Mouse (Mus musculus) bone marrow macrophage, adult 2 months (primary cell): ENCODE measurements around the gene Katnb1. TPM values are rescaled to one million over a fixed set of nuclear protein-coding genes. Genes with fewer than 3 reads are reported as not detected.
A peak's percentile ranks its signal among the peaks of the same experiment; 100 is the strongest.

ENCODE experiments used
- H3K27ac ChIP-seq: 2 replicates; pipeline ENCODE4 v1.5.1; 2012; ENCODE audit warnings: low read depth, low read length; ENCODE audit not compliant: insufficient read depth
- H3K4me1 ChIP-seq: 2 replicates; pipeline ENCODE4 v1.6.1; 2012; ENCODE audit warnings: low read length; ENCODE audit not compliant: control insufficient read depth, insufficient read depth
- H3K4me3 ChIP-seq: 2 replicates; pipeline ENCODE4 v1.5.1; 2012; ENCODE audit warnings: mild to moderate bottlenecking, low read length, moderate library complexity; ENCODE audit not compliant: insufficient read depth
- CTCF ChIP-seq: IDR thresholded peaks from 2 replicates; pipeline ENCODE4 v1.5.1; 2012; ENCODE audit warnings: low read depth, mild to moderate bottlenecking, low read length, moderate library complexity
- POLR2A ChIP-seq: IDR thresholded peaks from 2 replicates; pipeline ENCODE4 v1.6.1; 2012; ENCODE audit warnings: mild to moderate bottlenecking, low read depth, low read length, borderline replicate concordance
- polyA plus RNA-seq: library from polyadenylated mRNA; stranded (reverse); fragments of >200 nt; gene quantifications from 2 replicates; pipeline ENCODE4 v1.2.4, GENCODE M21; 2012; ENCODE audit not compliant: missing spikeins, insufficient read depth, insufficient read length

The Katnb1 gene
- polyA plus RNA-seq, 1 experiment, result 11.2 TPM

DNA sequence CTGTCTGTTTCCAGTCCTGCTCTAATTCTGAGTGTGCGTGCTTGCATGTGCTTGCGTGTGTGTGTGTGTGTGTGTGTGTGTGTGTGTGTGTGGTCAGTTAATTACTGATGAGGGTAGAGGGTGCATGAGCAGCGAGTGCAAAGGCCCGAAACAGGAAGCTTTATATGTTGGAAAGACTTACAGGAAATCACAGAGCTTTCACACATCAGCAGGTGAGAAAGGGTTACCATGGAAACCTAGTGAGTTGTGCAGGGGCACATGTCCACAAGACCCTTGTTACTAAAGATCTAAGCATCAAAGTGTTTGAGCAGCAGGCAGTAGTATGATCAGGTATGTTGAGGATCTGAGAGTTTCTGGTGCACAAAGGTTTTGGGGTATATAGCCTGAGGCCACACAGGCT is 3.3 kb downstream of the Katnb1 start:
- Histone ChIP-seq H3K27ac (no peak overlapping the region), H3K4me3 (no peak overlapping the region), H3K4me1 (peaks cover 2% of the 10 kb centered on the region; the same call in 1 of the 2 replicates)
- TF ChIP-seq POLR2A, result no peak
- TF ChIP-seq CTCF, result no peak

DNA sequence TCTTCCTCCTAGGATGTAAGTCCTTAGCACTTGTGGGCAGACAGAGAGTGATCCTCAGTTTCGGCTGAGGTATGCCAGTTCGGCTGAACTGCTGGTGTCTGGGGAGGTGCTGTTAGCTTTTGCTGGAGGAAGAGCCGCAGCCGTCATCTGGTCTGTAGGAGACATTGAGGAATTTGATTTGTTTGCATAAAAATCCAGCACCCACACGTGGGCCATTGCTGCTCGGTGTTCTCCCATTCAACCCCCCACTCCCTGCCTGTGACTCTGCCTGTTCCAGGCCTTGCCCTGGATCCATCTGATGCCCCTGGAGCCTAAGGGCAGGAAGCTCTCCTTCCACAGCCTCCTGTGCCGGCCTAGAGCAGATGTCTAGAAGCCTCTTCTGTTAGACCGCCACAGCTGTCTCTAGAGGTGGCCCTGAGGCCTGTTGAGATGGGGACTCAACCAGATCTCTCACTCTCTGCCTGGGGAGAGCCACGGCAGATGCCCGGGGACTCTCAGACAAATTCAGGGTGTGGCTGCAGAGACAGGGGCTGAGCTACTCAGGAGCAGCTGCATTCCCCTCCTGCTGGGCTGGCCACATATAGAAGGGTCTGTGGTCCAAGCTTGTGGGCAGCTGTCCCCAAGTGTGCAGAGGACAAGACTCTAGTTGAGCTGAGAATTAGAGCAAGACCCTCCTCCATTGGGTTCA is 3.9 kb downstream of the Katnb1 start:
- Histone ChIP-seq H3K4me1 (peaks cover 2% of the 10 kb centered on the region; the same call in 1 of the 2 replicates), H3K27ac (no peak overlapping the region), H3K4me3 (no peak overlapping the region)
- no peak for TF ChIP-seq CTCF

DNA sequence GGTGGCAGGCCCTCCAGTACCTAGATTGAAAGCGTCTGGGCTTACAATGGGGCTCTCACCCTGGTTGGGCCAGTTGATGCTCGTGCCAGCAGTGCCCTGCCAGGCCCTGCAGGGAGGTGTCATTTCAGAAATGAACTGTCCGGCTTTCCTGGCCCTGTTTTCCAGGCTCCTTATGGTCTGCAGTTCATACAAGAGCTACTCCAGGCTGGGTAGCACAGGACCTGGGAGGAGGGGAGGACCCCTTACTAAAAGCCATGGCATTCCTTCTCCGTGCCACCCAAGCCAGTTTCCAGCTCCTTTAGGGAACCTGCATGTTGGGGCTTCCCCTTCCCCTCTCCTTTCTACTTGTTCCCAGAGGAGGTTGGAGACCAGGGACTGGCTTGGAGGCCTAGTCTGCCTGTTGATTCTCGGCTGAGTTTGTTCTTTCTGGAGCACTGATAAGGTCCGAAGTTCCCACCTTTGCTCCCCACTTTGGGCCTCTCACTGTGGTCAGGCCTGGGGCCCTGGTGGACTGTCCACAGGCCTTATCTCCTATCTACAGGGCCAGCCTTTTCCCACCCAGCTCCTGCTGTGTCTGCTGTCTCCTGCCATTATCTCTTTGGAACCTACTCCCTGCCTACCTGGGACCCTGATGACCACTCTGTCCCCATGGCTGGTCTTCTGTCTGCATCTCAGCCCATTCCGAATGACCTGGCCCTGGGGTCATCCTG is 4.6 kb downstream of the Katnb1 start:
- Histone ChIP-seq H3K27ac (no peak overlapping the region), H3K4me3 (no peak overlapping the region), H3K4me1 (peaks cover 2% of the 10 kb centered on the region; the same call in 1 of the 2 replicates)
- no peak for TF ChIP-seq CTCF
- TF ChIP-seq POLR2A, result no peak

DNA sequence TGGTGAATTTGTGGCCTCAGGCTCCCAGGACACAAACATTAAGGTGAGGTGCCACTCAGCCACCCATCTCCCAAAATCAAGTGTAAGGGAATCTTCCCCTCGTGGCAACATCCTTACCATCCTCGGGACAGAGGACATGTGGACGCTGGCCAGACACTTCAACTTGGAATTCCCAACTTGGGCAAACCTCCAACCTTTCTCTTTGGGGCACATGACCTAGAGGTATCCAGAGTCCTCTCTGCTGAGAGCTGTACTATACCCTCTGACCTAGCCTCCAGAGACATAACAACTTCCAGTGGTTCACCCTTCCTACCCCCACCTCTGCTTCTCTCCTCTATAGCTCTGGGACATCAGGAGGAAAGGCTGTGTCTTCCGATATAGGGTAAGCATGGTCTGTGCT is 12.6 kb downstream of the Katnb1 start:
- TF ChIP-seq POLR2A (no peak), CTCF (no peak)
- no peaks in the 10 kb centered on the region for H3K4me1 ChIP-seq
- H3K4me3 ChIP-seq, result no peak overlapping the region
- H3K27ac ChIP-seq, result no peak overlapping the region

DNA sequence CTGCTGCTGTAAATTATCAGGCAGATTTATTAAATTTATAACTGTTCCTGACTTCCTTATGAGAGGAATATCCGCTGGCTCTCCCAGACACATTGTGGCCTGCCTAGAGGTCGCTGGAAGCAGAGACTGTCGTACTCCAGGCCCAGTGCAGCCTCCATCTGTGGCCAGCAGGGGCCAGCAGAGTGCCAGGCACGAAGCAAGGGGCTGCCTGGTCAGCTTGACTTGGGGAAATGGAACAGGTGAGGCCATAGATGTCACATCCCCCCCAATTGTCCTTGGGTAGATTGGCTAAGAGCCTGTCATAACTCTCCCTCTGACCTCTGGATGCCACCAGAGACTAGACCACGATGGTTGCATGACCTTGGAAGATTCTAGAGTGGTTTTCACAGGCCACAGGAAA is 18.0 kb downstream of the Katnb1 start:
- TF ChIP-seq CTCF (peak; percentile 85), POLR2A (no peak)
- Histone ChIP-seq H3K4me3 (no peak overlapping the region), H3K4me1 (no peaks in the 10 kb centered on the region), H3K27ac (no peak overlapping the region)

DNA sequence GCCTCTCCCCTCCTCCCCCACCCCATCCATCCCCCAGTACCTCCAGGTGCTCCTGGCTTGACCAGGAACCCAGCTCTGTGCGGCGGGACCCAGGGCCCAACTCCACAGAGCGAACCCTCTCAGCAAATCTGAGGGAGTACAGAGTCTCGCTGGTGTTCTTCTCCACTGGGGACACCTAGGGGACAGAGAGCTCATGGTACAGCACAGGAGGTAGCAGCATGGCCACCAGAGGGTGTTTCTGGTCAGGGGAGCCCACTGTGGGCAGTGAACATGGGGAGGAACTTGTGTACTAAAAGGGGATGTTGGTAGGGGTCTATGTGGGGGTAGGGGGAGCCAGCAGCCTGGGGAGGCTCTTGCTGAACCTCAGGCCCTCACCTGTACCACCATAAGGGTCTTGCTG is 21.0 kb downstream of the Katnb1 start:
- Histone ChIP-seq H3K27ac (no peak overlapping the region), H3K4me1 (no peaks in the 10 kb centered on the region), H3K4me3 (no peak overlapping the region)
- no peak for TF ChIP-seq POLR2A
- TF ChIP-seq CTCF, result no peak

DNA sequence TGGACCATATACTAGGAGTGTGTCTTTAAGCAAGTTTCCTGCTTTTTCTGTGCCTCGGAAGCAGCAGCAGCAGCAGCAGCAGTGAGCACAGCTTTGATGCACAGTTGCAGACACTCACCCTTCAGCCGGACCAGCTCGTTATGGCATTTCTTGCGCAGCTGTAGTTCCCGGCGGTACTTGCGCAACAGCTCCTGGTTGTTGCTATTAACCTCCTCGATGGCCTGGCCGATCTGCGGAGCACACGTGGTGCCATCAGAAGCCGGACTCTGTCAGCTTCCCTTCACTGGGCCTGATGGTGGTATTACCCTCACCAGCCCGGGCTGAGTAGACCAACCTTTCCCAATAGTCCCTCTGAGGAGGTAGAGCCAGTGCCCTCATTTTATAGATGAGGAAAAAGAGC is 26.3 kb downstream of the Katnb1 start:
- Histone ChIP-seq H3K4me3 (no peak overlapping the region), H3K27ac (no peak overlapping the region), H3K4me1 (no peaks in the 10 kb centered on the region)
- no peak for TF ChIP-seq CTCF
- TF ChIP-seq POLR2A, result no peak

DNA sequence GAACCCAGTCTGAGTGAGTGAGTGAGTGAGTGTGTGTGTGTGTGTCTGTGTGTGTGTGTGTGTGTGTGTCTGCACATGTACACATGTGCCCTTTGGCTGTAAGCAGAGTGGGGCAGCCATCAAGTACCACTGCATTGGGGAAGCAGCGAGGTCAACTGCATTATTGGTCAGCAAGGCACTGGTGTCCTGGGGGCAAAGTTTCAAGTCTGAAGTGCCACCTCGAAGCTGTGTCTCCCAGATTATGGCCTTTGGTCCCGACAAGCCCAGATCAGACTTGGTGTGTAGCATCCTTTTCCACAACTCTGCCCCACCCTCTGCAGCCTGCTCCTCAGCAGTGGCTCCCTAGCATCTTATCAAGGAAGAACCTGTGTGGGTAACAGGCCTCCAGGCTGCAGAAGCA is 31.6 kb downstream of the Katnb1 start:
- no peak overlapping the region for H3K27ac ChIP-seq
- no peak overlapping the region for H3K4me3 ChIP-seq
- no peak for TF ChIP-seq POLR2A
- no peak for TF ChIP-seq CTCF
- H3K4me1 ChIP-seq, result no peaks in the 10 kb centered on the region

DNA sequence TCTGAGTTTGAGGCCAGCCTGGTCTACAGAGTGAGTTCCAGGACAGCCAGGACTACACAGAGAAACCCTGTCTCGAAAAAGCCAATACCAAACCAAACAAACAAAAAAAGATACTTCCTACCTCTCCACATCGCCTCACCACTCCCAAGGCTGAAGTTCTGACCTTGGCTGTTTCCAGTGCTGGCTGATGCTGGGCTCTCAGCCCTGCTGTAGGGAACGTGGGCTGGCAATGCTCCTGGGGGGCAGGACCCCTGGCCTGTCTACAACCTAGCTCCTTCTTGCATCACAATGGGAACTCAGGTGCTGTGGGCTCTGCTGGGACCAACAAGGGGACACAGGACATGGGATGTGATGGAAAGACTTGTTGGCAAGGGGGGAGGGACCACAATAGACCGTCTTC is 32.1 kb downstream of the Katnb1 start:
- H3K4me3 ChIP-seq, result no peak overlapping the region
- no peaks in the 10 kb centered on the region for H3K4me1 ChIP-seq
- no peak for TF ChIP-seq CTCF
- TF ChIP-seq POLR2A, result no peak
- H3K27ac ChIP-seq, result no peak overlapping the region

DNA sequence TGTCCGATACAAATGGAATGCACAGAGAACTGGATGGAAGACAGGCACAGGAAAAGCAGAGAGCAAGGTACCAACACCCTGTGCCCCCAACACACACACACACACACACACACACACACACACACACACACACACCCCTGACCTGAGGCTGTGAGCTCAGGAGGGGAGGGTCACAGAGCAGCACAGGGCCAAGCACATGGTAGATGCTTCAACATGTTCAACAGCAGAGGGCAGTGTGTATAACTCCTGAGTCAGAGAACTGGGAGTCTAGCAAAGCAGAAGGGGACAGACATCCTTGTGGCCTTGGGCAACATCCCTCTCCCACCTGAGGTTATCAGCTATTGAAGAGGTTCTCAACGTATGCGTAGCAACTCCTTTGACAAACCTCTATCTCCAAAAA is 32.8 kb downstream of the Katnb1 start:
- Histone ChIP-seq H3K27ac (no peak overlapping the region), H3K4me1 (no peaks in the 10 kb centered on the region), H3K4me3 (no peak overlapping the region)
- TF ChIP-seq POLR2A, result no peak
- TF ChIP-seq CTCF, result no peak

DNA sequence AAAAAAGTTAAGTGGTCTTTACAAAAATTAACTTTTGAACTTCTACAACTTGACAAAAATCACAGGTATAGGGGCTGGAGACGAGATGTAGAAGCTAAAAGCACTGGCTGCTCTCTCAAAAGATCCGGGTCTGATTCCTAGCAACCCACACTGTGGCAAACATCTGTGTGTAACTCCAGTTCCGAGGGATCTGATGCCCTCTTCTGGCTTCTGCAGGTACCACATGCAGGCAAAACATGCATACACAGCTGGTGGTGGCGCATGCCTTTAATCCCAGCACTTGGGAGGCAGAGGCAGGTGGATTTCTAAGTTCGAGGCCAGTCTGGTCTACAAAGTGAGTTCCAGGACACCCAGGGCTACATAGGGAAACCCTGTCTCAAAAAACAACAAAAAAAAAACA is 42.5 kb downstream of the Katnb1 start:
- Histone ChIP-seq H3K4me1 (no peaks in the 10 kb centered on the region; the same call in 1 of the 2 replicates), H3K27ac (no peak overlapping the region), H3K4me3 (no peak overlapping the region)
- no peak for TF ChIP-seq POLR2A
- TF ChIP-seq CTCF, result no peak
